Mouse (Mus musculus): Measurements from ENCODE around the gene Mettl7a3. TPM values are rescaled to one million over a fixed set of nuclear protein-coding genes. Genes with fewer than 3 reads are reported as not detected.
"Not testable (repeated sequence)": the region's sequence is repeated elsewhere in the genome, so short reads cannot be mapped to it uniquely, and the experiment has no call there.

The Mettl7a3 gene
- total RNA-seq (2021) = under 1 TPM; 0.37 to 0.48 TPM

- intact Hi-C loops (cut with DNase I) = loop anchor here (5.0 kb wide), 1 partner anchor 33 kb away; no protein-coding TSS in a partner anchor
- no peak for DNase-seq (ENCODE audit: low spot score in 2 of 2)
These were observed at the start of gene Mettl7a3 for GRCm38 (mm10) chr15:100334629-100335028. TSS of gene Mettl7a3 (plus strand) at chr15:100334929.

- no peak for DNase-seq (ENCODE audit: low spot score in 2 of 2)
- intact Hi-C loops (cut with DNase I) = no loop called here
These were observed 45.7 kb upstream of the Mettl7a3 start for GRCm38 (mm10) chr15:100288980-100289379.

- no peak for DNase-seq (ENCODE audit: low spot score in 2 of 2)
- intact Hi-C loops (cut with DNase I) = no loop called here
These were observed 43.9 kb upstream of the Mettl7a3 start for GRCm38 (mm10) chr15:100290858-100291257.

GRCm38 (mm10) chr15:100292326-100292725 lies 42.4 kb upstream of the Mettl7a3 start:
- intact Hi-C loops (cut with DNase I) = no loop called here
- no peak for DNase-seq (ENCODE audit: low spot score in 2 of 2)

GRCm38 (mm10) chr15:100297856-100298255 lies 36.9 kb upstream of the Mettl7a3 start:
- intact Hi-C loops (cut with DNase I) = no loop called here

GRCm38 (mm10) chr15:100300499-100300898 lies 34.2 kb upstream of the Mettl7a3 start:
- DNase-seq (ENCODE audit: low spot score in 2 of 2) = no peak
- intact Hi-C loops (cut with DNase I) = loop anchor here (5.0 kb wide), 1 partner anchor 63 kb away; no protein-coding TSS in a partner anchor

More at GRCm38 (mm10) chr15:100297856-100298255, 36.9 kb upstream of the Mettl7a3 start:
- DNase-seq (ENCODE audit: low spot score in 2 of 2) = no peak

GRCm38 (mm10) chr15:100301556-100301955 lies 33.2 kb upstream of the Mettl7a3 start:
- peak in 1 of 2 experiments; percentile 50 for DNase-seq (ENCODE audit: low spot score in 2 of 2)
- intact Hi-C loops (cut with DNase I) = loop anchor here (5.0 kb wide), 1 partner anchor 64 kb away; no protein-coding TSS in a partner anchor

- intact Hi-C loops (cut with DNase I) = loop anchor here (5.0 kb wide), 1 partner anchor 66 kb away; no protein-coding TSS in a partner anchor
- no peak for DNase-seq (ENCODE audit: low spot score in 2 of 2)
These were observed 31.2 kb upstream of the Mettl7a3 start for GRCm38 (mm10) chr15:100303428-100304018.

GRCm38 (mm10) chr15:100304019-100304991 lies 30.4 kb upstream of the Mettl7a3 start, which contains the start of gene Mettl7a1:
TSS of gene Mettl7a1 (plus strand) at chr15:100304140.
- intact Hi-C loops (cut with DNase I) = loop anchor here (5.0 kb wide), 1 partner anchor 67 kb away; no protein-coding TSS in a partner anchor
- peak; percentile 87 to 88 for DNase-seq (ENCODE audit: low spot score in 2 of 2)

- intact Hi-C loops (cut with DNase I) = no loop called here
- DNase-seq (ENCODE audit: low spot score in 2 of 2) = no peak
These were observed 28.5 kb upstream of the Mettl7a3 start for GRCm38 (mm10) chr15:100306201-100306600.

- not testable (repeated sequence) for DNase-seq (ENCODE audit: low spot score in 2 of 2)
- intact Hi-C loops (cut with DNase I) = loop anchor here (1.0 kb wide), 1 partner anchor 31 kb away; no protein-coding TSS in a partner anchor
These were observed 27.2 kb upstream of the Mettl7a3 start for GRCm38 (mm10) chr15:100307438-100308096.

GRCm38 (mm10) chr15:100312346-100312745 lies 22.4 kb upstream of the Mettl7a3 start:
- intact Hi-C loops (cut with DNase I) = no loop called here
- no peak for DNase-seq (ENCODE audit: low spot score in 2 of 2)

- DNase-seq (ENCODE audit: low spot score in 2 of 2) = no peak
- intact Hi-C loops (cut with DNase I) = no loop called here
These were observed 20.1 kb upstream of the Mettl7a3 start for GRCm38 (mm10) chr15:100314448-100315145.

- intact Hi-C loops (cut with DNase I); DNase-seq (ENCODE audit: low spot score in 2 of 2): not testable (repeated sequence)
These were observed 16.6 kb upstream of the Mettl7a3 start for GRCm38 (mm10) chr15:100318014-100318671.

GRCm38 (mm10) chr15:100319884-100320283 lies 14.8 kb upstream of the Mettl7a3 start:
- intact Hi-C loops (cut with DNase I) = loop anchor here (5.0 kb wide), 1 partner anchor 293 kb away; no protein-coding TSS in a partner anchor
- DNase-seq (ENCODE audit: low spot score in 2 of 2) = no peak

GRCm38 (mm10) chr15:100320295-100320905 lies 14.3 kb upstream of the Mettl7a3 start:
- intact Hi-C loops (cut with DNase I) = loop anchor here (5.0 kb wide), 1 partner anchor 293 kb away; no protein-coding TSS in a partner anchor
- DNase-seq (ENCODE audit: low spot score in 2 of 2) = no peak

GRCm38 (mm10) chr15:100321134-100321533 lies 13.6 kb upstream of the Mettl7a3 start:
- no peak for DNase-seq (ENCODE audit: low spot score in 2 of 2)

More at GRCm38 (mm10) chr15:100321134-100321533, 13.6 kb upstream of the Mettl7a3 start:
- intact Hi-C loops (cut with DNase I) = loop anchor here (5.0 kb wide), 1 partner anchor 294 kb away; no protein-coding TSS in a partner anchor
